Mouse (Mus musculus) cerebellum, postnatal 25 days (tissue): ENCODE data around the gene Plcg2.

Source experiments
- DNase-seq, 2 experiments: peaks; one replicate each; pipeline ENCODE4 v3.0.0; 2021; ENCODE audit warnings: mixed read lengths in 2 of 2

Gene Plcg2

GRCm38 (mm10) chr8:117498179-117498914 lies at the start of gene Plcg2:
Plcg2 (plus strand) TSS chr8:117498291.
- DNase-seq, result peak; percentile 9 to 23

GRCm38 (mm10) chr8:117451072-117451471 lies 47.0 kb upstream of the Plcg2 start:
- no peak for DNase-seq

DNA sequence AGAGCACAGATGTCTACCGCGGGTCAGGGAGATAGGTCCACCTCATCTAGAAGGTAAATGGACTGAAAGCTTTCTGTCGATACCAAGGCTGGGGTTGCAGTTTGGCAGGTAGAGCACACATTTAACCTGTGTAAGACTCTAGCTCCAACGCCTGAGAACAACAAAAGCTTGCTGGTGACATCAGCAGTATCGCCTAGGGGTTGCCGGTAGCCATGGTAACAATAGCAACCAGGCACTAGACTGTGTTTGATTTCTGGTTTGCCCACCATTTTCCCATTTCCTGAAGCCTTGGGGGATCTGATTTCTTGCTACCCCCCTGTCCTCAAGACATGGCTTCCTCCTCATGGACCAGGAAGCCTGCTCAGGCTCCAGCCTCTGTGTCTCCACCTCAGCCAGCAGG lies 44.1 kb upstream of the Plcg2 start:
- no peak for DNase-seq

DNA sequence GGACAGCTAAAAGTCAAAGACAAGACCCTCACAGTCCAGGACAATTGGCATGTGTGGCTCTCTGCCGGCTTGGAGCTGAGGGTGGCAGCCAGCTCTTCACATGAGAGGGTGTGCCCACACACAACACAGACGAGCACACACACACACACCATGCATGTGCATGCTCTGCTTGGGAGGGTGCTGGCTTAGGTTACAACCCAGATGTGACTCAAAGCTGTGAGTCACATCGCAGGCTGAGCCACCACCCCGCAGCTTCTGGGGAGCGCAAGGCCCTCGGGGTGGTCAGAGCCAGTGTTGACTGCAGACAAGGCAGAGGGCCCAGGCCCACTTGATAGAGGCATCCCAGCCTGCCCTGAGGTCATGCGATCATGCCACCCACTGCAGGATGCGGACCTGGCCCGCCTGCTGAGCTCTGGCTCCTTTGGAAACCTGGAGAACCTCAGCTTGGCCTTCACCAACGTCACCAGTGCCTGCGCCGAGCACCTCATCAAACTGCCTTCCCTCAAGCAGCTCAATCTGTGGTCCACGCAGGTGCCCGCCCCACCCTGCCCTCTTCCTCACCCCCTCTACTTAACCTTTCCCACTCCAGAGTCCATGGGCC lies 43.5 kb upstream of the Plcg2 start:
- no peak for DNase-seq

GRCm38 (mm10) chr8:117455701-117456100 lies 42.4 kb upstream of the Plcg2 start:
- no peak for DNase-seq

DNA sequence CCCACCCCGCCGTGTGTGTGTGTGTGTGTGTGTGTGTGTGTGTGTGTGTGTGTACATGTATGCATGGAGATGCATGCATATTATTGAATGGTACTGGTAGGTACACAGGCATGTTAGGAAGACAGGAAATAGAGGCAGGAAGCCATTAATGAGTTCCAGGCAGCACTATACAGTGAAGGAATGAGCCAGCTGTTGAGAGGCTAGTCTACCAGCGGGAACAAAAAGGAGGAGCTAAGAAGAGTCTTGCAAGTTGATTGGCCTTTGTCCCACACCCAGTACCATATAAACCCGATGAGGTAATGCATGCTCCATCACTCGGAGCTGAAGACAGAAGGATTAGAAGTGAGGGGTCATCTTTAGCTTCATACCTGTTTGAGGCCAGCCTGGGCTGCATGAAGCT lies 39.7 kb upstream of the Plcg2 start:
- no peak for DNase-seq

DNA sequence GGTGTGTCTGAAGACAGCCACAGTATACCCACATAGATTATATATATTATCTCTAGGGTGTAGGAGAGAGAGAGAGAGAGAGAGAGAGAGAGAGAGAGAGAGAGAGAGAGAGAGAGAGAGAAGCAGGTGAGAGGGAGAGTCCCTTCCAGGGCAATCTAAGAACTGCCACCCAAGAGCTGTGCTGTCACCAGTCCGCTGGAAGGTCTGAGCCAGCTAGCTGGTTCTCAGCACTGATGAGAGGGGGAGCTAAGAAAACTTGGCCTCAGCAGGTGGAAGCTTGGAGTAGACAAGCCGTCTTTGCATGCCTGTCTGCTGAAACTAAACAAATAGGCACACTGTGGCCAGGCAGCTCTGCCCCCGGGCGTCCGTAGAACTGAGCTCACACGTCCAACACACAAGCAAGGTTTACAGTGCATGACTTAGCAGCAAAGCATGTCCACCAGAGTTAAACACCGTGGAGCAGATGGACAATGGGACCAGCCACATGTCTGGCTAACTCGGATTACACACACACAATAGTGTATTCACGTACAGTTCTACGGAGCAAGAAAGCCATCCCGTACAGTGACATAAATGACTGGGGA lies 35.3 kb upstream of the Plcg2 start:
- no peak for DNase-seq

DNA sequence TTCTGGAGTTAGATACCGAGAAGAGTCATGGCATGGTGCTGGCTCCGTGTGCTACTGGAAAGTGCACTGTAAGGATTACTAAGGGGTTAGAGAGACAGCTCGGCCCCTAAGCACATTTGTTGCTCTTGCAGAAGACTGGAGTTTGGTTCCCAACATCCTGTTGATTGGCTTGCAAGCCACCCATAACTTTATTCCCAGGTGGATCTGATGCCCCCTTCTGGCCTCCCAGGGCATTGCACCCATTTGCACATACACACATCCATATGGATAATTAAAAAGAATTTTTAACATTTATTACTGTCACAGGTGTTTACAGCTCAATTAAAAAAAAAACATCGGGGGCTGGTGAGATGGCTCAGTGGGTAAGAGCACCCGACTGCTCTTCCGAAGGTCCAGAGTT lies 33.6 kb upstream of the Plcg2 start:
- peak in 1 of 2 experiments; percentile 40 for DNase-seq

DNA sequence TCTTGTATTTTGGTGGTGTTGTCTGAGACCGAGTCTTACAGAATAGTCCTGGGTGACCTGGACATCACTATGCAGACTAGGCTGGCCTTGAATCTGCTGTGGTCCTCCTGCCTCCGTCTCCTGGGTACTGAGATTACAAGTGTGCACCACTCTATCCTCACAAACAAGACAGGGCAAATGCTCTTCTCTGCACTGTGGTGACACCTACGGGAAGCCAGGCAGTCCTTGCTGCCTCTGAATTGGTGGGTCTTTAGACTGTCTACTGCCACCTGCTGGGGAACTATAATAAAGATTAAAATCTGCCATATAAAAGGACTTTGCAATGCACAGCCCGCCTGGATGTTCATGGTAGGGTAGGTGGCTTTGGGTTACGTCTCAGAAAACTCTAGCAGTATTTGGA lies 32.8 kb upstream of the Plcg2 start:
- peak; percentile 42 to 72 for DNase-seq

DNA sequence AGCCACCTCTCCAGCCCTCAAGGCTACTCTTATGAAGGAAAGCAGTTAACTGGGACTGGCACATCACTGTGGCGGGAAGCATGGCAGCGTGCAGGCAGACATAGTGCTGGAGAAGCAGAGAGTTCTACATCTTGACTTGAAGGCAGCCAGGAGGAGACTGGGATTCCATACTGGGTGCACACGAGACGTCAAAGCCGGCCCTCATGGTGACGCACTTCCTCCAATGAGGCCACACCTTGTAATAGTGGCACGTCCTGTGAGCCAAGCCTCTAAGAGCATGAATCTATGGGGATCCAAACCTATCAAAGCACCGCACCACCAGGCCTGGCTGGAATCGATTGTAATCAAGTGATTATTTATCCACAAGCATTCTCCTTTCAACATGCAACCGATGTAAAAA lies 30.6 kb upstream of the Plcg2 start:
- DNase-seq, result no peak

- DNase-seq, result peak in 1 of 2 experiments; percentile 12
Measured at GRCm38 (mm10) chr8:117469431-117470341, 28.4 kb upstream of the Plcg2 start.

GRCm38 (mm10) chr8:117470342-117470781 lies 27.7 kb upstream of the Plcg2 start:
- peak; percentile 56 to 76 for DNase-seq

GRCm38 (mm10) chr8:117471174-117471573 lies 26.9 kb upstream of the Plcg2 start:
- peak; percentile 65 to 80 for DNase-seq

DNA sequence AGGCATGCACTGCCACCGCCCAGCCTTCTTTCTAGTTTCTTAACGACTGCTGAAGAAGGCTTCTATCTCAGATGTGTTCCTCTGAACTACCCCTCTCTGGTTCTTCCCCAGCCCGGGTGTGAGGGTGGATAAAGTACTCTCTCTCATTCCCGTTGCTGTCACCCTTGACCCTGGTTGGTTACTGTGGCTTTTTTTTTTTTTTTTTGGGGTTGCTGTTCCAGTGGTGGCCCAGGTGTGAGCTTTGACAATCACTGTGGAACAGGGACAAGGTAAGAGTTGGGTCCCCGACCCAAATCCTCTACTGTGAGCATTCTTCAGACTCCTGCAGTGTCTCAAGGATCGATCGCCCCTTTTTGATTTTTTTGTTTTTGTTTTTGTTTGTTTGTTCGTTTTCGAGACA lies 26.4 kb upstream of the Plcg2 start:
- no peak for DNase-seq

GRCm38 (mm10) chr8:117472332-117472731 lies 25.8 kb upstream of the Plcg2 start:
- no peak for DNase-seq

DNA sequence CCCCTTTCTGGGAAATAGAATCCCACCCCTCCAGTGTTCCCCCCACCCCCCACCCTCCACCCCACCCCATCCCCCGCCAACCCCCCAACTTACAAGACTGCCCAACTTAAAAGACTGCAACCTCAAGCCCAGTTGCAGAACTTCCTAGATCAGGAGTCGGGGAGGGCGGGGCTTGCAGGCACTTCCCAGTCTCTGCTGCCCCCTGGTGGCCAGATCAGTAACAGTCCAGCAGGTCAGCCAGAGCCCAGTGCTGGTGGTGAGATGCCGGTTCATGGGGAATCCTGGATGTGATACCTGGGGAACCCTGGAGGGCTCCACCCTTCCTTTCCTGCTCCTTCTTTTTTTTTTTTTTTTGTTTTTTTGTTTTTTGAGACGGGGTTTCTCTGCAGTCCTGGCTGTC lies 23.1 kb upstream of the Plcg2 start:
- peak; percentile 94 to 96 for DNase-seq

DNA sequence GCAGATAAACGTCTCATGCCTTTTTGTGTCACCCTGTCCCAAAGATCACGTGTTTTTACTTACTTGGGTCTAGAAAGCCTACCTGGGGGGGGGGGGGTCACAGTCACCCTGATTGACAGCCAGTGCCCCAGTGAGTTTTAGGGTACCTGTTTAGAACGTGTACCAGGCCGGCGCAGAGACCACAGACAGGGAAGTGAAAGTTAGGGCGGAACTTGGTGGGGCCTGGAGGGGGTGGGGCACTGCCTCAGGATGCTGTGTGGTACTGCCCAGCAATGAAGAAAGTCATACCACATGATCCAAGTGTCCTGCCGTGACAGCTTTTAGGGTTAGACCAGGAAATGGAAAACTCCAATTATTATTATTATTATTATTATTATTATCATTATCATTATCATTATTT lies 22.3 kb upstream of the Plcg2 start:
- DNase-seq, result no peak

DNA sequence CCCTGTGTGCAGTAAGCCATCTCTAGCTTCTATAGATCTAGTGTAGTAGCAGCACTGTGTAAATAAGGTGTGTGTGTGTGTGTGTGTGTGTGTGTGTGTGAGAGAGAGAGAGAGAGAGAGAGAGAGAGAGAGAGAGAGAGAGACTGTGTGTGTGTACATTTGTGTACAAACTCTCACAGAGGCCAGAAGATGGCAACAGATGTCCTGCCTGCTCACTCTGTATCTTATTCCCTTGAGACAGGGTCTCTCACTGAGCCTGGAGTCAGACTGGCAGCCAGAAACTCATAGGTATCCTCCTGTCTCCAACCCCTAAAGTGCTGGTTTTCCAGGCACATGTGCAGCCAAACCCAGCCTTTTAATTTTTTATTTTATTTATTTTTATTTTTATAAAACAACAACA lies 20.0 kb upstream of the Plcg2 start:
- DNase-seq, result no peak

DNA sequence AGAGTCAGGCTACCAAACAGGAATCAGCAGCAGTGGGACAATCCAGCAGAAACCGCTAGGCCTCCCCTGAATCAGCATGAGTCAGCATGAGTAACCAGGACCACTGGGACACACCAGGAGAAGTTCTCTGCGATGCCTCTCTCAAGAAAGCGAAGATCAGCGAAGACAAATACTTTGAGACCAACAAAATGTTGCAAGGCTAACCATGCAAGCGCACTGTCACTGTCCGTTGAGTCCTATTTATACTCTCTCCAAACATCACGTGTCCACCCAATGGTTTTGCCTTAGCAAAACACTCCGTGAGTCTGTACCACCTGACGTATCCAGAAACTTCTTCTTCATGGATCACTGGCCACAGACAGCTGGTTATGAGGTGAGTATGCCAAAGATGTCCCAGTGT lies 18.1 kb upstream of the Plcg2 start:
- no peak for DNase-seq

GRCm38 (mm10) chr8:117480516-117480915 lies 17.6 kb upstream of the Plcg2 start:
- DNase-seq, result no peak

- no peak for DNase-seq
Measured at GRCm38 (mm10) chr8:117481830-117482229, 16.3 kb upstream of the Plcg2 start.

DNA sequence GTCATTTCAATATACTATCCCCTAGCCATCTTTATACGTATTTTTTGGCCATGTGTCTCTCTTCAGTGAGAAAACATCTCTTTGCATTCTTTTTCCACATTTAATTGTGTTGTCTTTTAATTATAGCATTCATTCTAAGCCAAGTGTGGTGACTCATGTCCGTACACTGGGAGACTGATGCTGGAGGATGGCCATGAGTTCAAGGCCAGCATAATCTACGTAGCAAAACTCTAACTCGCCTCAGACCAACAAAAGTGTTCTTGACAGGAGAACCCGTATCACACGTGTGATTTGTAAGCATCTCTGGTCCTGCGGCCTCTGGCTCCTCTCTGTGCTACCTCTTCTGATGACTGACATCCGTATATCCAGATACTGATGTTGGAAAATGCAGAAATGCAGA lies 13.4 kb upstream of the Plcg2 start:
- DNase-seq, result no peak

- DNase-seq, result no peak
Measured at GRCm38 (mm10) chr8:117485316-117485715, 12.8 kb upstream of the Plcg2 start.
